In the genomic region with DNA sequence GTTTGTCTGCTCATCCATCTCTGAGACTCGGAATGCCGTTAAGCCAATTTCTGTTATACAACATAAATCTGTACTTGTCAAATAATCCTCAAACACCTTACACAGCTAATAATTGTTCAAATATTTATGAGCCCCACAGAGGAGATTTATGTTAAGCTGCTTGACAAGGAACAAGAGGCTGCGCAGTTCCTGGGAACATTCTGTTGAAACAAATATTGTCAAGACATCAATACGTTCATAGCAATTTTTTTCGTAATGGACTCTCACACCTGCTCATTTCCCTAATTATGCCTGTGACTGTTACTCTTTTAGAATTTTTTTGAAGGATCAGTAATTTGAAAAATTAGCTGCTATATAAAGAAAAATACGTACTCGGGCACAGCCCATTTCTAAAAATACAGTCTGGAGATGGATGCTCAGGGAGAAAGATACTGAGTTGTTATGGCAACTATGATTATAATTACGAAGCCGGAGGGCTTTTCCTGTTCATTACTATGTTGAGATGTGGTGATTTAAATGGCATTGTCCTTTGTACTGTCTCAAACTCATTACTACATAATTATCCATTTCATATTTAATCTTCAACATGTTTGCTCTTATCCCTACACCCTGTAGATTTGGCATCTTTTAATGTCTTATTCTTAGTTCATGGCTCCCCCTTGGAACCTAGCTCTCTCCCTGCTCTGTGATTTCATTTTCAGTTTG, we compare ENCODE assay signal across 24 mouse cellular contexts. TPM values are rescaled to one million over a fixed set of nuclear protein-coding genes. Genes with fewer than 3 reads are reported as not detected.
A peak's percentile ranks its signal among the peaks of the same experiment; 100 is the strongest.
DNase-seq lines count a peak whose midpoint lies in the region; ATAC-seq and TF ChIP-seq lines count a peak whose summit lies in the region.
"Had no signal": no experiment of that assay in that cellular context is flagged by ENCODE, and none has a peak within 500 bp of the region (broad histone marks: within the 10 kb centered on the region; RNA-seq: fewer than 3 reads in every experiment).

No protein-coding gene starts in this region.

- no peak overlapping the region for H3K4me3 ChIP-seq in forebrain, embryonic 13.5 days
- no peak overlapping the region for H3K4me3 ChIP-seq in forebrain, embryonic 10.5 days
- no peak overlapping the region for H3K4me3 ChIP-seq in neural tube, embryonic 13.5 days
- no peak overlapping the region for H3K4me3 ChIP-seq in midbrain, embryonic 15.5 days
- no peak overlapping the region for H3K4me3 ChIP-seq in heart, adult 2 months
- H3K4me3 ChIP-seq: kidney, embryonic 15.5 days; limb, embryonic 15.5 days; liver, embryonic 15.5 days had no signal

- H3K9me3 ChIP-seq in forebrain, embryonic 13.5 days (replicated peaks), result no peaks in the 10 kb centered on the region
- H3K9me3 ChIP-seq in forebrain, embryonic 10.5 days, result no peaks in the 10 kb centered on the region
- no peaks in the 10 kb centered on the region for H3K9me3 ChIP-seq in neural tube, embryonic 13.5 days
- no peaks in the 10 kb centered on the region for H3K9me3 ChIP-seq in midbrain, embryonic 15.5 days
- H3K9me3 ChIP-seq: kidney, embryonic 15.5 days; limb, embryonic 15.5 days; liver, embryonic 15.5 days had no signal

- 64% methylated on average over 9 of the region's 9 CpGs for WGBS in forebrain, embryonic 13.5 days
- WGBS in forebrain, embryonic 10.5 days, result 95% methylated on average over 9 of the region's 9 CpGs
- WGBS in neural tube, embryonic 13.5 days, result 60% methylated on average over 9 of the region's 9 CpGs
- WGBS in midbrain, embryonic 15.5 days, result 44% methylated on average over 9 of the region's 9 CpGs
- WGBS in heart, adult 2 months, result 85% methylated on average over 9 of the region's 9 CpGs

- peaks cover 30% of the 10 kb centered on the region for H3K4me1 ChIP-seq in forebrain, embryonic 13.5 days
- peaks cover 16% of the 10 kb centered on the region for H3K4me1 ChIP-seq in forebrain, embryonic 10.5 days
- peaks cover 39% of the 10 kb centered on the region for H3K4me1 ChIP-seq in neural tube, embryonic 13.5 days (replicated peaks)
- H3K4me1 ChIP-seq in midbrain, embryonic 15.5 days, result peaks cover 37% of the 10 kb centered on the region
- no peaks in the 10 kb centered on the region for H3K4me1 ChIP-seq in heart, adult 2 months (ENCODE audit: control insufficient read depth, insufficient read depth, low read length)
- H3K4me1 ChIP-seq: liver, embryonic 15.5 days had no signal

- H3K27ac ChIP-seq in forebrain, embryonic 13.5 days, result peak overlapping the region; percentile 73
- no peak overlapping the region for H3K27ac ChIP-seq in forebrain, embryonic 10.5 days
- peak overlapping the region; percentile 83 for H3K27ac ChIP-seq in neural tube, embryonic 13.5 days (replicated peaks)
- H3K27ac ChIP-seq in midbrain, embryonic 15.5 days, result peak overlapping the region; percentile 74
- H3K27ac ChIP-seq in heart, adult 2 months, result no peak overlapping the region
- H3K27ac ChIP-seq: kidney, embryonic 15.5 days; limb, embryonic 15.5 days; liver, embryonic 15.5 days; macrophage had no signal

- intact Hi-C loops in heart, adult 2 months (cut with DNase I), result no loop called here

- H3K27me3 ChIP-seq in forebrain, embryonic 13.5 days, result peaks cover 25% of the 10 kb centered on the region
- peaks cover 35% of the 10 kb centered on the region for H3K27me3 ChIP-seq in forebrain, embryonic 10.5 days (ENCODE audit: poor library complexity, severe bottlenecking)
- peaks cover 27% of the 10 kb centered on the region for H3K27me3 ChIP-seq in neural tube, embryonic 13.5 days
- H3K27me3 ChIP-seq in midbrain, embryonic 15.5 days (replicated peaks), result peaks cover 12% of the 10 kb centered on the region; the same call in 1 of the 2 replicates
- H3K27me3 ChIP-seq in heart, adult 2 months (ENCODE audit: control insufficient read depth, insufficient read depth, low read length), result peaks cover 3% of the 10 kb centered on the region; the same call in 1 of the 2 replicates

- peak; percentile 54 for ATAC-seq in forebrain, embryonic 13.5 days
- peak; percentile 58 for ATAC-seq in neural tube, embryonic 13.5 days (ENCODE audit: low read depth)
- peak; percentile 71 for ATAC-seq in midbrain, embryonic 15.5 days (replicated peaks)
- ATAC-seq: activated CD4-positive, CD25-positive, alpha-beta regulatory T cell, adult 4 months; CD4-positive, CD25-positive, alpha-beta regulatory T cell, adult 4 months; intestine, embryonic 16.5 days had no signal

- H3K79me2 ChIP-seq in heart, adult 2 months (replicated peaks; ENCODE audit: control insufficient read depth, insufficient read depth, low read length), result no peaks in the 10 kb centered on the region

- TF ChIP-seq EP300 in heart, adult 2 months (IDR thresholded peaks at IDR 0.05; ENCODE audit: insufficient read depth, low read depth, low read length), result no peak

- no peaks in the 10 kb centered on the region for H3K36me3 ChIP-seq in forebrain, embryonic 13.5 days (ENCODE audit: poor library complexity, severe bottlenecking)
- H3K36me3 ChIP-seq in forebrain, embryonic 10.5 days (replicated peaks), result no peaks in the 10 kb centered on the region
- H3K36me3 ChIP-seq in neural tube, embryonic 13.5 days, result no peaks in the 10 kb centered on the region
- H3K36me3 ChIP-seq in midbrain, embryonic 15.5 days (replicated peaks), result no peaks in the 10 kb centered on the region
- no peaks in the 10 kb centered on the region for H3K36me3 ChIP-seq in heart, adult 2 months (ENCODE audit: control insufficient read depth, insufficient read depth, low read length)
- H3K36me3 ChIP-seq: kidney, embryonic 15.5 days; limb, embryonic 15.5 days; liver, embryonic 15.5 days had no signal

- no peak overlapping the region for H3K9ac ChIP-seq in forebrain, embryonic 13.5 days
- H3K9ac ChIP-seq in neural tube, embryonic 13.5 days, result no peak overlapping the region
- no peak overlapping the region for H3K9ac ChIP-seq in midbrain, embryonic 15.5 days
- no peak overlapping the region for H3K9ac ChIP-seq in heart, adult 2 months (ENCODE audit: low read depth, low read length)
- H3K9ac ChIP-seq: kidney, embryonic 15.5 days; limb, embryonic 15.5 days; liver, embryonic 15.5 days had no signal

- DNase-seq in forebrain, embryonic 10.5 days (ENCODE audit: extremely low spot score, low spot score), result no peak
- DNase-seq in neural tube, embryonic 10.5 days (ENCODE audit: extremely low spot score, low spot score), result no peak
- no peak for DNase-seq in Muller cell, postnatal 12 days (ENCODE audit: inconsistent ontology term)
- DNase-seq in cerebellum, postnatal 36 days, result no peak
- DNase-seq in heart, adult 2 months, result no peak
- DNase-seq: adrenal gland, postnatal 14 days; cerebellum, adult 18-20 months; cerebellum, postnatal 25 days; gastrocnemius, postnatal 10 days; heart, adult 18-20 months; heart, postnatal 36 days; right cerebral cortex, postnatal 14 days; thymus, adult 18-20 months; thymus, postnatal 4 days had no signal

- no peak for TF ChIP-seq POLR2A in heart, adult 2 months (IDR thresholded peaks at IDR 0.05; ENCODE audit: insufficient read depth, low read depth, low read length)

- no peak overlapping the region for H3K4me2 ChIP-seq in forebrain, embryonic 13.5 days
- no peak overlapping the region for H3K4me2 ChIP-seq in neural tube, embryonic 13.5 days
- 0 out of 2 replicates have a peak overlapping the region, but pooled peaks have one; percentile 7 for H3K4me2 ChIP-seq in midbrain, embryonic 15.5 days
- H3K4me2 ChIP-seq: kidney, embryonic 15.5 days; limb, embryonic 15.5 days; liver, embryonic 15.5 days had no signal

- TF ChIP-seq CTCF in heart, adult 2 months (IDR thresholded peaks at IDR 0.05), result no peak

RNA-seq across cellular contexts. Expression of a gene that starts 3.9 kb away (rescaled TPM):
- 0.65 and 0.87 TPM in 2 replicates for polyA plus RNA-seq in forebrain, embryonic 13.5 days (2015; fragmentation: Nextera tagmentation; extraction: Ambion mirVana)
- polyA plus RNA-seq in forebrain, embryonic 10.5 days (2016; fragmentation: Nextera tagmentation; extraction: Ambion mirVana), result 0.32 and 0.36 TPM in 2 replicates
- 1.1 TPM in 2 replicates for polyA plus RNA-seq in neural tube, embryonic 13.5 days (2015; fragmentation: Nextera tagmentation; extraction: Ambion mirVana)
- 1.0 and 1.1 TPM in 2 replicates for polyA plus RNA-seq in midbrain, embryonic 15.5 days (2015; fragmentation: Nextera tagmentation; extraction: Ambion mirVana)
- 10 to 100 TPM in 1 of 2 experiments, 1 to 10 TPM in 1; 9.8 to 18.6 TPM for total RNA-seq in heart, adult 2 months (2021)
- 4.9 and 8.8 TPM in 2 replicates for polyA plus RNA-seq in heart, adult 2 months (2012; rRNA removed)
- polyA plus RNA-seq: activated CD4-positive, CD25-positive, alpha-beta regulatory T cell, adult 4 months; CD4-positive, CD25-positive, alpha-beta regulatory T cell, adult 4 months; macrophage had no signal

Comparison
In these comparisons a context has a peak if more than half of its experiments do, and no peak if none do; other contexts are left out.
1. H3K27ac ChIP-seq: peak in forebrain, embryonic 13.5 days (single experiment), neural tube, embryonic 13.5 days (single experiment) and midbrain, embryonic 15.5 days (single experiment); none in forebrain, embryonic 10.5 days (single experiment) and heart, adult 2 months (single experiment).
2. Peak in every context shown above with its lines, with median percentiles within 50 percentile points of each other: ATAC-seq.